In genomic region chr9:99122749-99123148, GRCm38 (mm10) we compare ENCODE assay signal across 20 mouse cellular contexts. TPM values are rescaled to one million over a fixed set of nuclear protein-coding genes. Genes with fewer than 3 reads are reported as not detected.
DNase-seq lines count a peak whose midpoint lies in the region; ATAC-seq and TF ChIP-seq lines count a peak whose summit lies in the region.
"Had no signal": no experiment of that assay in that cellular context is flagged by ENCODE, and none has a peak within 500 bp of the region (broad histone marks: within the 10 kb centered on the region; RNA-seq: fewer than 3 reads in every experiment).

No protein-coding gene starts in this region.

- no peak overlapping the region for H3K9ac ChIP-seq in liver, postnatal 0 days (replicated peaks)
- H3K9ac ChIP-seq: forebrain, embryonic 13.5 days; lung, embryonic 15.5 days; midbrain, embryonic 12.5 days had no signal

- peak; percentile 40; the same call in 1 of the 2 replicates for TF ChIP-seq EP300 in liver, postnatal 0 days (IDR thresholded peaks at IDR 0.05; ENCODE audit: low read depth)

- no peaks in the 10 kb centered on the region for H3K9me3 ChIP-seq in G1E (replicated peaks)
- H3K9me3 ChIP-seq in liver, postnatal 0 days (ENCODE audit: low read length): no peaks in the 10 kb centered on the region
- H3K9me3 ChIP-seq: forebrain, embryonic 13.5 days; lung, embryonic 15.5 days; midbrain, embryonic 12.5 days had no signal

- no peak overlapping the region for H3K4me2 ChIP-seq in liver, postnatal 0 days (ENCODE audit: low read depth, low read length)
- H3K4me2 ChIP-seq: forebrain, embryonic 13.5 days; heart, embryonic 11.5 days; lung, embryonic 15.5 days; midbrain, embryonic 12.5 days had no signal

- no peak for DNase-seq in G1E (ENCODE audit: low spot score)
- no peak for DNase-seq in liver, postnatal 0 days
- peak; percentile 51 to 79 for DNase-seq in natural killer cell, adult 2 months (ENCODE audit: low spot score in 2 of 2)
- no peak for DNase-seq in Muller cell, postnatal 12 days (ENCODE audit: inconsistent ontology term)
- no peak for DNase-seq in cerebellum, postnatal 14 days
- DNase-seq in cerebellum, postnatal 36 days: no peak
- DNase-seq: adrenal gland, adult 2 months; cerebellum, adult 11-12 months; cerebellum, postnatal 25 days; kidney, postnatal 36 days; lung, postnatal 4 days; thymus, postnatal 14 days had no signal

- H3K27ac ChIP-seq in liver, postnatal 0 days (ENCODE audit: low read depth): no peak overlapping the region
- H3K27ac ChIP-seq: forebrain, embryonic 13.5 days; lung, embryonic 15.5 days; midbrain, embryonic 12.5 days; stomach, postnatal 0 days had no signal

- no peak for TF ChIP-seq CTCF in G1E (IDR thresholded peaks at IDR 0.05; ENCODE audit: low read depth, low read length)
- TF ChIP-seq CTCF in liver, postnatal 0 days (IDR thresholded peaks at IDR 0.05; ENCODE audit: low read depth): no peak

- no peaks in the 10 kb centered on the region for H3K27me3 ChIP-seq in G1E (ENCODE audit: insufficient read depth, low read length)
- no peaks in the 10 kb centered on the region for H3K27me3 ChIP-seq in liver, postnatal 0 days (ENCODE audit: insufficient read depth, low read length)
- H3K27me3 ChIP-seq: forebrain, embryonic 13.5 days; lung, embryonic 15.5 days; midbrain, embryonic 12.5 days; Patski had no signal

- ATAC-seq in G1E (ENCODE audit: extremely low read depth, insufficient number of reproducible peaks, low FRiP score, poor library complexity, severe bottlenecking): peak; percentile 89
- peak; percentile 96 for ATAC-seq in granulocyte monocyte progenitor cell, adult 5-6 weeks (replicated peaks; ENCODE audit: poor library complexity, severe bottlenecking)
- ATAC-seq in liver, postnatal 0 days: peak; percentile 55
- ATAC-seq: forebrain, embryonic 13.5 days; intestine, postnatal 0 days; Patski had no signal

- no peak overlapping the region for H3K4me3 ChIP-seq in G1E (ENCODE audit: low read depth, low read length)
- H3K4me3 ChIP-seq in liver, postnatal 0 days (ENCODE audit: low read depth, low read length): no peak overlapping the region
- H3K4me3 ChIP-seq: forebrain, embryonic 13.5 days; lung, embryonic 15.5 days; midbrain, embryonic 12.5 days had no signal

- WGBS in liver, postnatal 0 days (ENCODE audit: insufficient replicate concordance): 40% methylated on average over 4 of the region's 4 CpGs

- peaks cover 53% of the 10 kb centered on the region for H3K36me3 ChIP-seq in G1E (replicated peaks)
- H3K36me3 ChIP-seq in liver, postnatal 0 days (replicated peaks; ENCODE audit: insufficient read depth, low read length): no peaks in the 10 kb centered on the region
- H3K36me3 ChIP-seq: lung, embryonic 15.5 days; midbrain, embryonic 12.5 days had no signal

- peaks cover 14% of the 10 kb centered on the region for H3K4me1 ChIP-seq in G1E (ENCODE audit: insufficient read depth, low read depth, low read length)
- no peaks in the 10 kb centered on the region for H3K4me1 ChIP-seq in liver, postnatal 0 days (ENCODE audit: insufficient read depth)
- H3K4me1 ChIP-seq: forebrain, embryonic 13.5 days; lung, embryonic 15.5 days; midbrain, embryonic 12.5 days had no signal

RNA-seq across cellular contexts. Expression of gene Pik3cb, which starts 17.7 kb away (rescaled TPM):
- total RNA-seq in G1E (2014; fragmentation: Nextera tagmentation) (15.6 and 16.8 TPM in 2 replicates), G1E (2017) (4.0 and 4.1 TPM in 2 replicates)
- polyA plus RNA-seq in G1E (2012): 0.78 and 0.98 TPM in 2 replicates
- 9.9 and 10.5 TPM in 2 replicates for total RNA-seq in granulocyte monocyte progenitor cell, adult 5-6 weeks (2014; fragmentation: Nextera tagmentation)
- total RNA-seq in granulocyte monocyte progenitor cell, adult 5-6 weeks (2017): 4.6 and 5.6 TPM in 2 replicates
- polyA plus RNA-seq in liver, postnatal 0 days (2015; fragmentation: Nextera tagmentation; extraction: Ambion mirVana): 2.0 and 2.3 TPM in 2 replicates

Comparison
In these comparisons a context has a peak if more than half of its experiments do, and no peak if none do; other contexts are left out.
1. DNase-seq: peak in natural killer cell, adult 2 months (2 of 2); none in G1E (single experiment), liver, postnatal 0 days (single experiment), Muller cell, postnatal 12 days (single experiment), cerebellum, postnatal 14 days (0 of 2) and cerebellum, postnatal 36 days (0 of 2).
2. Peak in every context shown above with its lines, with median percentiles within 50 percentile points of each other: ATAC-seq.